Mouse (Mus musculus) C2C12 (cell line): ENCODE data around the gene Chd9. TPM values are rescaled to one million over a fixed set of nuclear protein-coding genes. Genes with fewer than 3 reads are reported as not detected.

ENCODE experiments used
- H3K27me3 ChIP-seq: one replicate; pipeline ENCODE4 v1.6.1; 2011; ENCODE audit not compliant: control insufficient read depth, insufficient read depth, insufficient read length
- H3K36me3 ChIP-seq: one replicate; pipeline ENCODE4 v1.6.1; 2011; ENCODE audit not compliant: control insufficient read depth, insufficient read depth
- H3K4me3 ChIP-seq: one replicate; pipeline ENCODE4 v1.5.1; 2011; ENCODE audit warnings: mild to moderate bottlenecking, control low read depth; ENCODE audit not compliant: poor library complexity, insufficient read depth, severe bottlenecking
- H3K79me2 ChIP-seq: one replicate; pipeline ENCODE4 v1.6.1; 2011; ENCODE audit not compliant: control insufficient read depth, insufficient read depth
- H3K79me3 ChIP-seq: one replicate; pipeline ENCODE4 v1.6.1; 2011; ENCODE audit warnings: low read depth, control low read depth
- H3ac ChIP-seq: one replicate; pipeline ENCODE3; 2011; ENCODE audit warnings: low read depth; ENCODE audit not compliant: control insufficient read depth, insufficient read length
- CEBPB ChIP-seq: IDR thresholded peaks from one replicate; pipeline ENCODE4 v1.6.1; 2011; ENCODE audit warnings: low read depth, mild to moderate bottlenecking, control low read depth, moderate library complexity
- CTCF ChIP-seq: IDR thresholded peaks from one replicate; pipeline ENCODE4 v1.5.1; 2011; ENCODE audit not compliant: control insufficient read depth, insufficient read depth, insufficient read length
- FOSL1 ChIP-seq: IDR thresholded peaks from one replicate; pipeline ENCODE4 v1.8.0; 2011; ENCODE audit warnings: mild to moderate bottlenecking, low read length; ENCODE audit not compliant: poor library complexity, insufficient read depth, severe bottlenecking
- MAX ChIP-seq: IDR thresholded peaks from one replicate; pipeline ENCODE4 v1.6.1; 2011; ENCODE audit warnings: mild to moderate bottlenecking, control low read depth
- MYOD1 ChIP-seq: IDR thresholded peaks from one replicate; pipeline ENCODE4 v1.6.1; 2011; ENCODE audit warnings: low read depth; ENCODE audit not compliant: control insufficient read depth, insufficient read length
- MYOG ChIP-seq: IDR thresholded peaks from one replicate; pipeline ENCODE4 v1.6.1; 2011; ENCODE audit not compliant: control insufficient read depth, insufficient read length; ENCODE audit errors: extremely low read depth
- USF1 ChIP-seq: IDR thresholded peaks from one replicate; pipeline ENCODE4 v1.6.1; 2011; ENCODE audit warnings: low read depth, mild to moderate bottlenecking, control low read depth, moderate library complexity
- polyA plus RNA-seq: library from polyadenylated mRNA; unstranded; fragments of >200 nt; fragmentation: generic; extraction: Trizol; gene quantifications from one replicate; pipeline ENCODE4 v1.2.1, GENCODE M21; 2012; ENCODE audit warnings: missing spikeins

The Chd9 gene
- polyA plus RNA-seq, 1 experiment = 18.4 TPM

GRCm38 (mm10) chr8:90957711-90958110 lies 129.6 kb downstream of the Chd9 start:
- peaks cover 4% of the 10 kb centered on the region for H3K36me3 ChIP-seq
- no peak for TF ChIP-seq FOSL1
- no peak for TF ChIP-seq USF1
- no peak for TF ChIP-seq MYOG
- no peak for TF ChIP-seq CTCF
- TF ChIP-seq MAX = no peak
- TF ChIP-seq MYOD1 = no peak
- TF ChIP-seq CEBPB = no peak
- H3K79me2 ChIP-seq = peaks cover 13% of the 10 kb centered on the region
- H3K79me3 ChIP-seq = peaks cover 3% of the 10 kb centered on the region
- no peaks in the 10 kb centered on the region for H3K27me3 ChIP-seq
- no peak overlapping the region for H3ac ChIP-seq
- H3K4me3 ChIP-seq = no peak overlapping the region

GRCm38 (mm10) chr8:90959721-90960120 lies 131.6 kb downstream of the Chd9 start:
- Histone ChIP-seq H3K4me3 (no peak overlapping the region), H3ac (no peak overlapping the region), H3K79me3 (peaks cover 3% of the 10 kb centered on the region), H3K36me3 (peaks cover 4% of the 10 kb centered on the region), H3K79me2 (peaks cover 13% of the 10 kb centered on the region), H3K27me3 (no peaks in the 10 kb centered on the region)
- TF ChIP-seq FOSL1 = no peak
- no peak for TF ChIP-seq CTCF
- no peak for TF ChIP-seq MYOD1
- no peak for TF ChIP-seq USF1
- TF ChIP-seq CEBPB = no peak
- no peak for TF ChIP-seq MAX
- TF ChIP-seq MYOG = no peak

GRCm38 (mm10) chr8:90961603-90962002 lies 133.5 kb downstream of the Chd9 start:
- TF ChIP-seq FOSL1 = no peak
- TF ChIP-seq MYOG = no peak
- H3K79me3 ChIP-seq = peaks cover 3% of the 10 kb centered on the region
- H3K4me3 ChIP-seq = no peak overlapping the region
- peaks cover 13% of the 10 kb centered on the region for H3K79me2 ChIP-seq
- no peak overlapping the region for H3ac ChIP-seq
- peaks cover 4% of the 10 kb centered on the region for H3K36me3 ChIP-seq
- no peaks in the 10 kb centered on the region for H3K27me3 ChIP-seq

GRCm38 (mm10) chr8:90964044-90964443 lies 135.9 kb downstream of the Chd9 start:
- peaks cover 4% of the 10 kb centered on the region for H3K36me3 ChIP-seq
- no peaks in the 10 kb centered on the region for H3K27me3 ChIP-seq
- TF ChIP-seq MYOG = no peak
- no peak for TF ChIP-seq MYOD1
- no peak for TF ChIP-seq CTCF
- no peak for TF ChIP-seq USF1
- no peak for TF ChIP-seq MAX
- no peak for TF ChIP-seq CEBPB
- TF ChIP-seq FOSL1 = no peak
- no peak overlapping the region for H3K4me3 ChIP-seq
- H3K79me2 ChIP-seq = peaks cover 10% of the 10 kb centered on the region
- H3ac ChIP-seq = no peak overlapping the region
- peaks cover 6% of the 10 kb centered on the region for H3K79me3 ChIP-seq

GRCm38 (mm10) chr8:90965467-90966170 lies 137.5 kb downstream of the Chd9 start:
- Histone ChIP-seq H3ac (no peak overlapping the region), H3K27me3 (no peaks in the 10 kb centered on the region)
- no peak for TF ChIP-seq CTCF
- no peak for TF ChIP-seq USF1
- TF ChIP-seq MAX = no peak

GRCm38 (mm10) chr8:90968307-90968706 lies 140.2 kb downstream of the Chd9 start:
- H3ac ChIP-seq = no peak overlapping the region
- H3K36me3 ChIP-seq = peaks cover under 1% of the 10 kb centered on the region
- H3K27me3 ChIP-seq = no peaks in the 10 kb centered on the region
- H3K79me3 ChIP-seq = peaks cover 2% of the 10 kb centered on the region
- TF ChIP-seq MYOG = no peak
- no peak for TF ChIP-seq USF1
- TF ChIP-seq MYOD1 = no peak
- TF ChIP-seq FOSL1 = no peak
- TF ChIP-seq MAX = no peak
- no peak for TF ChIP-seq CTCF
- no peak for TF ChIP-seq CEBPB
- no peak overlapping the region for H3K4me3 ChIP-seq
- no peaks in the 10 kb centered on the region for H3K79me2 ChIP-seq

More at GRCm38 (mm10) chr8:90965467-90966170, 137.5 kb downstream of the Chd9 start:
- no peak overlapping the region for H3K4me3 ChIP-seq
- H3K79me2 ChIP-seq = peaks cover under 1% of the 10 kb centered on the region
- H3K36me3 ChIP-seq = no peaks in the 10 kb centered on the region
- H3K79me3 ChIP-seq = peaks cover 2% of the 10 kb centered on the region
